Mouse (Mus musculus) induced T-regulatory cell, adult 2 months (primary cell): ENCODE measurements around the gene Tma7.

Experiments used
- DNase-seq: peaks from one replicate; pipeline ENCODE4 v3.0.0-alpha.2; 2012; ENCODE audit warnings: low read depth

The Tma7 gene

GRCm38 (mm10) chr9:109068095-109068735 lies 14.2 kb downstream of the Tma7 start:
- DNase-seq: no peak

GRCm38 (mm10) chr9:109060898-109061295 lies 21.5 kb downstream of the Tma7 start:
- no peak for DNase-seq

- no peak for DNase-seq
Observed at GRCm38 (mm10) chr9:109060184-109060897, 22.0 kb downstream of the Tma7 start.

GRCm38 (mm10) chr9:109059136-109059903 lies 23.1 kb downstream of the Tma7 start, which contains the start of gene Trex1:
Gene Trex1 (minus strand): TSS chr9:109059734.
- peak; percentile 94 for DNase-seq

GRCm38 (mm10) chr9:109058006-109058765 lies 24.2 kb downstream of the Tma7 start:
- peak; percentile 75 for DNase-seq

- no peak for DNase-seq
Observed at GRCm38 (mm10) chr9:109057543-109057942, 24.8 kb downstream of the Tma7 start.

GRCm38 (mm10) chr9:109056916-109057315 lies 25.5 kb downstream of the Tma7 start:
- DNase-seq: no peak

GRCm38 (mm10) chr9:109056081-109056690 lies 26.2 kb downstream of the Tma7 start:
- DNase-seq: no peak

- DNase-seq: peak; percentile 58
Observed at GRCm38 (mm10) chr9:109055271-109056030, 26.9 kb downstream of the Tma7 start.

- DNase-seq: peak; percentile 95
Observed at GRCm38 (mm10) chr9:109054712-109055111, 27.7 kb downstream of the Tma7 start.

GRCm38 (mm10) chr9:109053851-109054250 lies 28.5 kb downstream of the Tma7 start:
- DNase-seq: peak; percentile 67

GRCm38 (mm10) chr9:109053366-109053765 lies 29.0 kb downstream of the Tma7 start:
- DNase-seq: no peak

- peak; percentile 90 for DNase-seq
Observed at GRCm38 (mm10) chr9:109052490-109053260, 29.7 kb downstream of the Tma7 start.

- peak; percentile 95 for DNase-seq
Observed at GRCm38 (mm10) chr9:109051651-109052489, 30.5 kb downstream of the Tma7 start.

GRCm38 (mm10) chr9:109051011-109051501 lies 31.3 kb downstream of the Tma7 start:
- DNase-seq: peak; percentile 96

- DNase-seq: no peak
Observed at GRCm38 (mm10) chr9:109050674-109050997, 31.8 kb downstream of the Tma7 start.

- DNase-seq: peak; percentile 88
Observed at GRCm38 (mm10) chr9:109049996-109050673, 32.3 kb downstream of the Tma7 start.

GRCm38 (mm10) chr9:109049316-109049715 lies 33.1 kb downstream of the Tma7 start:
- peak; percentile 45 for DNase-seq
